Mouse (Mus musculus): ENCODE results near the gene Rflnb. TPM values are rescaled to one million over a fixed set of nuclear protein-coding genes. Genes with fewer than 3 reads are reported as not detected.
"Not testable (repeated sequence)": the region's sequence is repeated elsewhere in the genome, so short reads cannot be mapped to it uniquely, and the experiment has no call there.

Gene Rflnb
- polyA plus RNA-seq, 1 experiment from 2014 or later = 52.0 TPM

DNA sequence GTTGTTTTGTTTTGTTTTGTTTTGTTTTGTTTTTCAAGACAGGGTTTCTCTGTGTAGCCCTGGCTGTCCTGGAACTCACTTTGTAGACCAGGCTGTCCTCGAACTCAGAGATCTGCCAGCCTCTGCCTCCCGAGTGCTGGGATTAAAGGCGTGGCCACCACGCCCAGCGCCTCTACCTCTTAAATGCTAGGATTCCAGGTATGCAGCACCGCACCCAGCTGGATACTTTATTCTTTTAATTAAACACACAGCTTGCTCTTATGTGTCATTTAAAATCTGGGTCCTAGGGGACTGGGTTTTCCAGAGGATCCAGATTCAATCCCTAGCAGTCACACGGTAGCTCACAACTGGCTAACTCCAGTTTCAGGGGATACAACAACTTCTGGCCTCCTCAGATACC is 23.3 kb downstream of the Rflnb start:
- not testable (repeated sequence) for H3K9me3 ChIP-seq; H3K27ac ChIP-seq; H3K4me2 ChIP-seq (replicated peaks); H3K4me3 ChIP-seq (replicated peaks); H3K27me3 ChIP-seq (replicated peaks); ATAC-seq; H3K36me3 ChIP-seq; H3K9ac ChIP-seq
- H3K4me1 ChIP-seq (replicated peaks) = 0 out of 2 replicates have a peak, but pooled peaks cover 11% of the 10 kb centered on the region
- WGBS = 90% methylated on average over 7 of the region's 7 CpGs

DNA sequence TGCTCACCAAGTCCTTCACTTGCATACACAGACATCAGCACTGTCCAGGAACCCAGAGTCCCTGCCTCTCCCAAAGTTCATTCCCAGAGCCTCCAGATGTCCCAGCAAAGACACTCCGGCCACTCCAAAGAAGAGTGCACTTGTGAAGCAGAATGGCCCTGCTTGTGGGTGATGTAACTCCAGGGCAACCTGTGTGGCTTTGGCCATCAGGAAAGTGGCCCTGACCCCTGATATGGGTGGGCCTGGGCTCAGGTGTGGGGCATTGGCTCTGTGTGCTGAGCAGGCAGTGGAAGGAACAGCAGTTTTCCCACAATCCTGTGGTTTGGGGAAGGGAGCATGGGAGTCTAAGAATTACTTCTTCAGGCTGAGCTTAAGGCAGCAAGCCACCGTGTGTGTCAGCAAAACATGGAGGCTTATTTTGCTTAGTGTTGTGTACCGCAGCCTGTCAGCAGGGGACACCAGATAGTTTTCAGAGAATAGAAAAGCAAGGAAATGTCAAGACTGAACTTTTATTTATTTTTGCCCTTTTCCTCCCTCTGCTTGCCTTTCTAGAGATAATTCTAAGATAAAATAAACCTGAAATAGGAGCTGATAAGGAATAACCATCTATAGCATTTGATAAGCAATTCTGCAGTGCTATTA is 26.2 kb downstream of the Rflnb start:
- Histone ChIP-seq H3K4me3 (replicated peaks) (no peak overlapping the region), H3K36me3 (no peaks in the 10 kb centered on the region), H3K9me3 (no peaks in the 10 kb centered on the region), H3K9ac (no peak overlapping the region), H3K4me2 (replicated peaks) (no peak overlapping the region), H3K27ac (no peak overlapping the region), H3K27me3 (replicated peaks) (no peaks in the 10 kb centered on the region), H3K4me1 (replicated peaks) (0 out of 2 replicates have a peak, but pooled peaks cover 11% of the 10 kb centered on the region)
- no peak for ATAC-seq
- WGBS = 49% methylated on average over 3 of the region's 3 CpGs

DNA sequence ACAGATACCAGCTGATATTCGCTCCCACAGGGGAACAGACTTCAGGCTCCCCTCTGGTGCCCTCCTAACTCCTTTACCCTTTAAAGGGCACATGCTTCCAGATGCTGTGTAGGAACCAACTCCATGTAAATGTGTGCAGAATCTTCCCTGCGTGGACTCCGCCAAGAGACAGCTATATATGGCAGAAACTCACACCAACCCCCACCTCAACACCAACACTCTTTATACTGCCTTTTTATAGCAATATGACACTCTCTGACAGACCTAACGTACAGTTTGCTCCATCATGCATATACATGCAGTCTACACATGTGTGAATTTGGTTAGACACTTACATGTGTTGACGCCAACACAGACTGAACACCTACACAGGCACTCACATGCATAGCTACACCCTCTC is 26.9 kb downstream of the Rflnb start:
- WGBS = 82% methylated on average over 5 of the region's 5 CpGs
- H3K4me3 ChIP-seq (replicated peaks) = no peak overlapping the region
- no peak overlapping the region for H3K4me2 ChIP-seq (replicated peaks)
- no peaks in the 10 kb centered on the region for H3K36me3 ChIP-seq
- H3K9ac ChIP-seq = no peak overlapping the region
- no peaks in the 10 kb centered on the region for H3K9me3 ChIP-seq
- no peaks in the 10 kb centered on the region for H3K27me3 ChIP-seq (replicated peaks)
- 0 out of 2 replicates have a peak, but pooled peaks cover 11% of the 10 kb centered on the region for H3K4me1 ChIP-seq (replicated peaks)
- no peak overlapping the region for H3K27ac ChIP-seq
- no peak for ATAC-seq

DNA sequence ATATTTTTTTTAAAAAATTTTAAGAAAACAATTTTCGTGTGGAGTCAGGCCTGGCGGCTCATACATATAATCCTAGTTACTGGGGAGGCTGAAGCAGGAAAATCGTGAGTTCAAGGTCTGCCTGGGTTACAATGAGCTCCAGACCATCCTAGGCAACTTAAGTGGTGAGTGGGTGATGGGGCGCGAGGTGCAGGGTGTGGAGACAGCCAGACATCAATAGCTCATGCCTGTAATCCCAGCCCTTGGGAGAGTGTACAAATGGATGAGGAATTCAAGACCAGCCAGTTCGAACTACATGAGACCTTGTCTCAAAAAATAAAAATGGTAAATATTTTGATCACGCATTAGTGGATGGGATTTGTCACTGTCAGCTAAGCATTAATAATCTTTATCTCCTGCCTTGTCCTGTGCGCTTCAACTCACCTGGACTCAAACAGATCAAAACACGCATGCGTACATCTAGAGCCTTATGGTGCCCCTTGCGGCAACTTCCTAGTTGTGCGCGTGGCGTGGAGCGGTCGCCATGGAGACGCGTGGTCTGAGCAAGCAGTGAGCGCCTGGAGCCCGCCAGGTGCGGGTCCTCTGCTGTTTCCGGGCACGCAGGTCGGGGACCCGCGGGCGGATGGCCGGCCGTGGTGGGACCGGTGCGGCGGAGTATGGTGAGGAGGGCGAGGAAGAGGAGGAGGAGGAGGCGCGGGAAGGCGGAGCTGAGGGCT is 28.0 kb downstream of the Rflnb start, which contains the start of gene 1700016K19Rik:
Gene 1700016K19Rik, plus strand, starts transcription at position 473 of the 716 bp plus-strand sequence.
- no peaks in the 10 kb centered on the region for H3K36me3 ChIP-seq
- ATAC-seq = peak; percentile 90
- H3K27ac ChIP-seq = no peak within 1 kb of the TSS
- peak within 1 kb of the TSS; percentile 61 for H3K4me3 ChIP-seq (replicated peaks)
- 13% methylated on average over 34 of the region's 36 CpGs for WGBS
- peak within 1 kb of the TSS; percentile 90 for H3K4me2 ChIP-seq (replicated peaks)
- no peaks in the 10 kb centered on the region for H3K27me3 ChIP-seq (replicated peaks)
- no peaks in the 10 kb centered on the region for H3K9me3 ChIP-seq
- 0 out of 2 replicates have a peak, but pooled peaks cover 11% of the 10 kb centered on the region for H3K4me1 ChIP-seq (replicated peaks)
- peak within 1 kb of the TSS; percentile 53 for H3K9ac ChIP-seq

DNA sequence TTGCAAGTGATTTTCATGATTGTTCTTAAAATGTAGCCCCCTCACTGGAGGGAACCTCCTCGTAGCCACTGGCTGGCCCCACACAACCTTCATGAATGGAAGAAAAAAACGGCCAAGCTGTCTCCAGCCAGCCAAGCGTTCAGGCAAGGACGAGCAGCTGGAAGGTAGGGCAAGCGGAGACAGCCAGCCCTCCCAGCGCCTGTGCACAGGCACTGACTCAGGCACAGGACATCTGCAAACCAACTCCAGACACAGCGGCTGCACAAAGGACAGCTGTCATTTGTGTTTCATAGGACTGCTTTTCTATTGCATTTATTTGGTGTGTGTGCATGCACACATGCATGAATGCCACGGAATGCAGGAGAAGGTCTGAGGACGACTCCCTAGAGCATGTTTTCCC is 33.2 kb downstream of the Rflnb start:
- no peaks in the 10 kb centered on the region for H3K27me3 ChIP-seq (replicated peaks)
- no peak overlapping the region for H3K4me3 ChIP-seq (replicated peaks)
- H3K4me1 ChIP-seq (replicated peaks) = 0 out of 2 replicates have a peak, but pooled peaks cover under 1% of the 10 kb centered on the region
- 0 out of 2 replicates have a peak overlapping the region, but pooled peaks have one; percentile 2 for H3K27ac ChIP-seq
- H3K9ac ChIP-seq = no peak overlapping the region
- H3K9me3 ChIP-seq = no peaks in the 10 kb centered on the region
- no peak overlapping the region for H3K4me2 ChIP-seq (replicated peaks)
- ATAC-seq = no peak
- H3K36me3 ChIP-seq = no peaks in the 10 kb centered on the region
- WGBS = 45% methylated on average over 9 of the region's 9 CpGs

DNA sequence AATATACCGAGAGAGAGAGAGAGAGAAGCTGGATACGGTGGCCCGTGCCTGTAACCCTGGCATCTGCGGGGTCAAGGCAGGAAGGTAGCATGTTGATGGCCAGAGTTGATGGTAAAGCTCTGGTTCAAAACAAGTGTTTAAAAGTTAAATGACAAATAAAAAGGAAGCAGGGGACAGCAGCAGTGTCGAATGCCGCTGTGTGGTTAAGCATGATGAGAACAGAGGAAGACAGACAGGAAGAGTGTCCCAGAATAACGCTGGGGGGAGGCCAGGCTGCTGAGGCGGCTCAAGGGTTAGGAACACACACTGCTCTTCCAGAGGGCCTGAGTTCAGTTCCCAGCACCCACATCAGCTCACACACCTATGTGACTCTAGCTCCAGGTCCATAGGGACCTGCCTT is 35.1 kb downstream of the Rflnb start:
- Histone ChIP-seq H3K4me2 (replicated peaks) (no peak overlapping the region), H3K9ac (no peak overlapping the region), H3K27me3 (replicated peaks) (no peaks in the 10 kb centered on the region), H3K4me3 (replicated peaks) (no peak overlapping the region), H3K36me3 (no peaks in the 10 kb centered on the region), H3K4me1 (replicated peaks) (no peaks in the 10 kb centered on the region), H3K27ac (no peak overlapping the region), H3K9me3 (no peaks in the 10 kb centered on the region)
- 83% methylated on average over 8 of the region's 8 CpGs for WGBS
- no peak for ATAC-seq

DNA sequence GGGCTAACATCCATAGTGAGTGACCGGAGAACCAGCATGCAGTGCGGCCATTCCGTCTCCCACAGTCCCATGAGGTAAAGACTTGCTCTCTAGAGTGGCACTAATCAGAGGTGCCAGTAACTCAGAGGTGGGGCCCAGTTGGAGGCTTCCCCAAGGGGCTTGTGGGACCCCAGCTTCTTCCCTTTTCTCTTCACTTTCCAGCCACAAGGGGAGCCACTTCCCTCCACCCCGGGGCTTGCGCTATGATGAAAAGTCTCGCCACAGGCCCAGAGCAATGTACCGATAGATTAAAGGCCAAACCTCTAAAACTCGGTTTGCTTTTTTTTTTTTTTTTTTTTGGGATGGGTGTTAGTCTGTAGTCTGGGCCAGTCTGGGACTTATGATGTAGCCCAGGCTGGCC is 35.7 kb downstream of the Rflnb start:
- Histone ChIP-seq H3K9me3 (no peaks in the 10 kb centered on the region), H3K4me1 (replicated peaks) (no peaks in the 10 kb centered on the region), H3K36me3 (no peaks in the 10 kb centered on the region), H3K9ac (no peak overlapping the region), H3K4me2 (replicated peaks) (no peak overlapping the region), H3K27ac (no peak overlapping the region), H3K4me3 (replicated peaks) (no peak overlapping the region), H3K27me3 (replicated peaks) (no peaks in the 10 kb centered on the region)
- WGBS = 87% methylated on average over 8 of the region's 8 CpGs
- ATAC-seq = no peak

DNA sequence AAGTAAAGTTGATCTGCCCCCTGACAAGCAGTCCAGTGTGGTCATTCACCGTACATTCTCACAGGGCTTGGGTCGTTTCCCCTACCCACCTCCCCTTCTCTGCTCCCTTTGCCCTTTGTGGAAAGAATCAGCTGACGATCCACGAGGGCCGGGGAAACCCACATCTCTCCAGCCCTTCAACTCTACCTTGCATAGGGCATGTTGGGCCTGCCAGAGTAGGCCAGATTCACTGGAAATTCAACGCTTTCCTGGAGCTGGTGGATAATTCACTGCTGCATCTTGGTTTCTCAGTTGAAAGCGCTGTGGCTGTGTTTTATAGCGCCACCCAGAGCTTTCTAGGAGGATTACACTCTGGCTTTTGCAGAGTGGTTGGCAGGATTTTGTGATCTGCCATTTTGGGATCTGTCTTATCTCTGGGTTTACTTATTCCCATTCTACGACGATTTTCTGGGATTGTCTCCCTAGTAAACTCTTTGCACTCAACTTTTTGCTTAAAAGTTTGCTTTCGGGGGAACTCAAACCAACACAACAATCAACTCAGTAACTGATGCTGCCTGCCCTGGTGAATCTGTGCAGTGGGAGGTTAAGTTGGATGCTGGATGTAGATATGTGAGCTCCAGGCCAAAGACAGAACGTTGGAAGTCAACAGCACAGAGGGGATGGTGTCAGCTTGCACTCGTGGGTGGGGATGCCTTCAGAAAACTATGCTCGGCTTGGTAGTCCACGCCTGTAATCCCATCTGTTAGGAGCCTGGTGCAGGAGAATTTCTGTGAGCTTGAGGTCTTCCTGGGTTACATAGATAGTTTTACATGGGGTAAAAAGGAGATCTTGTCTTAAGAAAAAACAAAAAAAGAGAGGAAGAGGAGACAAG is 36.4 kb downstream of the Rflnb start:
- Histone ChIP-seq H3K9ac (no peak overlapping the region), H3K27ac (no peak overlapping the region), H3K4me1 (replicated peaks) (no peaks in the 10 kb centered on the region), H3K27me3 (replicated peaks) (no peaks in the 10 kb centered on the region), H3K9me3 (no peaks in the 10 kb centered on the region), H3K36me3 (no peaks in the 10 kb centered on the region), H3K4me2 (replicated peaks) (no peak overlapping the region), H3K4me3 (replicated peaks) (no peak overlapping the region)
- 77% methylated on average over 15 of the region's 15 CpGs for WGBS
- ATAC-seq = no peak

DNA sequence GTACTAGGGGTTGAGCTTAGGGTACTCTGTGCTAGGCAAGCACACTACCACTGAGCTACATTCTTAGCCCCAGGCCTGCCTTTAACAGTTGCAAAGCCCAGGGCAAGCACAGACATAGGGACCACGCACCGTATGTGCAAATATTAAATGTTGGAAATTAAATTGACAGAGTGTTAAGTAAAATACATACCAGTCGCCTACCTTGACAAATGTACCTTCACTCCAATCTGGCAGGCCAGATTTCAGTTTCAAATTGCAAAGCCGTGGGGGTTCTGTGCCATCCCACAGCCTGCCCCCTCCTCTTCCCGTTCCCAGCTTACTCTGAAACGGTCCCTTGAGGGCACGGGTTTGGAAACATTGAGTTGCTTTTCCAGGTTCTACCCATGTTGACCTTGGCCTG is 41.6 kb downstream of the Rflnb start:
- WGBS = 68% methylated on average over 7 of the region's 7 CpGs
- Histone ChIP-seq H3K9me3 (no peaks in the 10 kb centered on the region), H3K27ac (no peak overlapping the region), H3K27me3 (replicated peaks) (no peaks in the 10 kb centered on the region), H3K4me1 (replicated peaks) (no peaks in the 10 kb centered on the region), H3K4me2 (replicated peaks) (no peak overlapping the region), H3K36me3 (no peaks in the 10 kb centered on the region), H3K4me3 (replicated peaks) (no peak overlapping the region), H3K9ac (no peak overlapping the region)
- ATAC-seq = no peak

DNA sequence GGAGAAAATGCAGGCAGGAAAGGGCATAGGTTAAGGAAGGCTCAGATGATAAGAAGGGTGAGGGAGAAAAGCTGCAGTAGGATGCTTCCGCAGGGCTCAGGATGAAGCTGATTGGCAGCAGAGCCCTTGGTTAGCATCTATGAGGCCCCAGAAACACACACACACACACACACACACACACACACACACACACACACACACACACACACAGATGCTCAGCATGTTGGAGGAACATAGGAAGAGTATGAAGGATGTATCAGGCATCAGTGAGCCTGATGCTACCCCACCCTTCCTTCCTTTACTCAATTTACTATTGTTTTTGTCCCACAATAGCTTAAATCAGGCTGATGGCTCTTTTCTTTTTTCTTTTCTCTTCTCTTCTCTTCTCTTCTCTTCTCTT is 43.0 kb downstream of the Rflnb start:
- no peak for ATAC-seq
- H3K9ac ChIP-seq = no peak overlapping the region
- 70% methylated on average over 1 of the region's 1 CpGs for WGBS
- no peaks in the 10 kb centered on the region for H3K27me3 ChIP-seq (replicated peaks)
- H3K27ac ChIP-seq = no peak overlapping the region
- H3K4me2 ChIP-seq (replicated peaks) = no peak overlapping the region
- H3K36me3 ChIP-seq = no peaks in the 10 kb centered on the region
- H3K4me1 ChIP-seq (replicated peaks) = no peaks in the 10 kb centered on the region
- H3K9me3 ChIP-seq = no peaks in the 10 kb centered on the region
- H3K4me3 ChIP-seq (replicated peaks) = no peak overlapping the region

DNA sequence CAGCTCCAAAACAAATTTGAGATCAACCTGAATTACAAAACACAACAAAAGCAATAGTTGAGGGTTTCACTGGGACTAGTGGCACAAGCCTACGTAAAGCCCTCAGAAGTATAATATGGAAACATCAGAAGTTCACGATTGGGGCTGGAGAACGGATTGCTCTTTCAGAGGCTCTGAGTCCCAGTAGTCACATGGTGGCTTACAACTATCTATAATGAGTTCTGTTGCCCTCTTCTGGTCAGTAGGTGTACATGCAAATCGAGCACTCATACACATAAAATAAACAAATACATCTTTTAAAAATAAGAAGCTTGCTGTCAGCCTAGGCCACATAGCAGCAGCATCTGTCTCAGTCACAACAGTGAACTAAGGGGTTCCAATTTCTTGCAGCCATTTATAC is 44.4 kb downstream of the Rflnb start:
- Histone ChIP-seq H3K4me2 (replicated peaks) (no peak overlapping the region), H3K36me3 (no peaks in the 10 kb centered on the region)
- WGBS = 83% methylated on average over 4 of the region's 4 CpGs

DNA sequence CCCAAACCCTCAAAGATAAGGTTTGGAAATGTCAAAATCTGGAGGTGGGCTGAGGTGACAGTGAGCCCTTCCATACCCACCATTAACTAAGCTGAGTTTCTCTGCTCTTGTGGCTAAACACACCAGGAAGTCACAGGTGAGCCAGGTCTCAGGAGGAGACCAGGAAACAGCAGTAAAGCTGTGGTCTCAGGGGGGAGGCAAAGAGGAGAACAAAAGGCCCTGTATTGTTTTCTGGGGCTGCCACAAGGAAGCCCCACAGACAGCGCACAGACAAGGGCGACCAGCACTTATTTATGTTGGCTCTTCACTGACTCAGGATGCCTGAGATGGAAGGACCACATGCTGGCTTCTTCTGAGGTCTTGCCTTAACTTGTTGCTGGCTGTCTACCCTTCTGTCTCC is 47.2 kb downstream of the Rflnb start:
- no peaks in the 10 kb centered on the region for H3K9me3 ChIP-seq
- no peaks in the 10 kb centered on the region for H3K27me3 ChIP-seq (replicated peaks)

More for the DNA sequence above, 44.4 kb downstream of the Rflnb start:
- no peaks in the 10 kb centered on the region for H3K9me3 ChIP-seq
- no peaks in the 10 kb centered on the region for H3K27me3 ChIP-seq (replicated peaks)
- H3K9ac ChIP-seq = no peak overlapping the region
- no peak overlapping the region for H3K27ac ChIP-seq
- no peak for ATAC-seq
- no peaks in the 10 kb centered on the region for H3K4me1 ChIP-seq (replicated peaks)
- no peak overlapping the region for H3K4me3 ChIP-seq (replicated peaks)

More for the DNA sequence above, 47.2 kb downstream of the Rflnb start:
- no peak overlapping the region for H3K4me3 ChIP-seq (replicated peaks)
- no peak overlapping the region for H3K4me2 ChIP-seq (replicated peaks)
- 38% methylated on average over 2 of the region's 2 CpGs for WGBS
- H3K36me3 ChIP-seq = no peaks in the 10 kb centered on the region
- ATAC-seq = no peak
- H3K27ac ChIP-seq = no peak overlapping the region
- 0 out of 2 replicates have a peak, but pooled peaks cover 3% of the 10 kb centered on the region for H3K4me1 ChIP-seq (replicated peaks)
- no peak overlapping the region for H3K9ac ChIP-seq
